Comparison of ENCODE assay signal across 8 mouse cellular contexts in the genomic region with DNA sequence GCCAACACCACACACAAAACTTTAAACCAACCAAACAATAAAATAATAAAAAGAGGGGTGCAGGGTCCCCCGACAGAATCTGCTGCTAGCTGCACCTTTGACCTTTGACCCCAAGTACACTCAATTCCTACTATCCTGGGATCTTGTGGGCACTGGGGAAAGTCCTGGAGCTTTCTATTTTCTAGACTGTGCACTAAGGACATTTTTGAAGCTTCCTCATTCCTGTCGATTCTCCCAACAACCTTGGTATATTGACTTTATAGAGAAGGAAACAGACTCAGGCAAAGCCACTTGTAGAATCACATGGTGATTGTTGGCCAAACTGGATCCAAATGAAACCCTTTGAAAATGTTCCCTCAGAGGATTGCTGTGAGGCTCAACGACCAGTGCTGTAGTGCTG. TPM values are rescaled to one million over a fixed set of nuclear protein-coding genes. Genes with fewer than 3 reads are reported as not detected.
DNase-seq lines count a peak whose midpoint lies in the region; ATAC-seq and TF ChIP-seq lines count a peak whose summit lies in the region.

No protein-coding gene starts in this region.

- H3K36me3 ChIP-seq in hindbrain, embryonic 13.5 days = peaks cover 24% of the 10 kb centered on the region
- peaks cover 16% of the 10 kb centered on the region for H3K36me3 ChIP-seq in midbrain, embryonic 14.5 days (ENCODE audit: control insufficient read depth, insufficient read depth, low read length)

- H3K27ac ChIP-seq in bone marrow, adult 2 months (ENCODE audit: control insufficient read depth, insufficient read depth, low read depth, low read length, poor library complexity) = peak overlapping the region; percentile 100
- H3K27ac ChIP-seq in hindbrain, embryonic 13.5 days = peak overlapping the region; percentile 99
- H3K27ac ChIP-seq in midbrain, embryonic 14.5 days (replicated peaks; ENCODE audit: low read depth, low read length) = peak overlapping the region; percentile 97

- TF ChIP-seq CTCF in bone marrow, adult 2 months (IDR thresholded peaks at IDR 0.05; ENCODE audit: control insufficient read depth, insufficient read depth, low read length) = no peak

- no peaks in the 10 kb centered on the region for H3K9me3 ChIP-seq in hindbrain, embryonic 13.5 days
- no peaks in the 10 kb centered on the region for H3K9me3 ChIP-seq in midbrain, embryonic 14.5 days (ENCODE audit: control insufficient read depth, low read length)

- H3K4me2 ChIP-seq in hindbrain, embryonic 13.5 days = peak overlapping the region; percentile 61
- H3K4me2 ChIP-seq in midbrain, embryonic 14.5 days (ENCODE audit: low read length) = peak overlapping the region; percentile 64

- peak overlapping the region; percentile 98 for H3K4me3 ChIP-seq in bone marrow, adult 2 months (replicated peaks; ENCODE audit: control insufficient read depth, low read depth, low read length)
- H3K4me3 ChIP-seq in hindbrain, embryonic 13.5 days = peak overlapping the region; percentile 71
- H3K4me3 ChIP-seq in midbrain, embryonic 14.5 days (replicated peaks; ENCODE audit: low read depth, low read length) = peak overlapping the region; percentile 74

- peak; percentile 61 for DNase-seq in kidney, adult 9 months
- no peak for DNase-seq in kidney, postnatal 25 days
- DNase-seq in midbrain, embryonic 14.5 days = no peak
- DNase-seq in adrenal gland, postnatal 36 days = no peak
- DNase-seq in right cerebral cortex, adult 2 months (ENCODE audit: low spot score in 2 of 2) = no peak

- no peak for ATAC-seq in hindbrain, embryonic 13.5 days (ENCODE audit: low FRiP score)
- ATAC-seq in midbrain, embryonic 14.5 days (ENCODE audit: low FRiP score, low TSS enrichment) = no peak
- ATAC-seq in activated CD4-positive, CD25-positive, alpha-beta regulatory T cell, adult 4 months = no peak

- 36% methylated on average over 3 of the region's 3 CpGs for WGBS in bone marrow, adult 2 months
- WGBS in hindbrain, embryonic 13.5 days = 59% methylated on average over 3 of the region's 3 CpGs
- 64% methylated on average over 3 of the region's 3 CpGs for WGBS in midbrain, embryonic 14.5 days

- TF ChIP-seq POLR2A in bone marrow, adult 2 months (IDR thresholded peaks at IDR 0.05; ENCODE audit: borderline replicate concordance, control insufficient read depth, low read depth, low read length) = no peak

- no peaks in the 10 kb centered on the region; the same call in 1 of the 2 replicates for H3K4me1 ChIP-seq in bone marrow, adult 2 months (ENCODE audit: control insufficient read depth, insufficient read depth, low read length)
- H3K4me1 ChIP-seq in hindbrain, embryonic 13.5 days (replicated peaks) = peaks cover 19% of the 10 kb centered on the region
- H3K4me1 ChIP-seq in midbrain, embryonic 14.5 days (ENCODE audit: control insufficient read depth, insufficient read depth, low read length) = peaks cover 5% of the 10 kb centered on the region

- H3K27me3 ChIP-seq in hindbrain, embryonic 13.5 days = no peaks in the 10 kb centered on the region
- H3K27me3 ChIP-seq in midbrain, embryonic 14.5 days (ENCODE audit: control insufficient read depth, insufficient read depth, low read length) = no peaks in the 10 kb centered on the region

- peak overlapping the region; percentile 76 for H3K9ac ChIP-seq in hindbrain, embryonic 13.5 days
- H3K9ac ChIP-seq in midbrain, embryonic 14.5 days (replicated peaks; ENCODE audit: low read length) = peak overlapping the region; percentile 64

RNA-seq across cellular contexts. Expression of a gene that starts 0.8 kb away (rescaled TPM):
- not detected in 2 replicates for polyA plus RNA-seq in bone marrow, adult 2 months (2011; ENCODE audit: insufficient read depth, insufficient read length, low replicate concordance, missing spikeins)
- 1.4 and 1.8 TPM in 2 replicates for polyA plus RNA-seq in hindbrain, embryonic 13.5 days (2015; fragmentation: Nextera tagmentation; extraction: Ambion mirVana)
- polyA plus RNA-seq in midbrain, embryonic 14.5 days (2014; fragmentation: Nextera tagmentation; extraction: Ambion mirVana) = 1.3 TPM in 1 of 2 replicates, not detected in the other
- 10 to 100 TPM in 1 of 2 experiments, 1 to 10 TPM in 1; 5.6 to 19.0 TPM for polyA plus RNA-seq in activated CD4-positive, CD25-positive, alpha-beta regulatory T cell, adult 4 months (2017; shearing (Covaris generic))
- not detected for total RNA-seq in adrenal gland, postnatal 36 days (2021)

RNA-seq across cellular contexts. Expression of a gene that starts 1.6 kb away (rescaled TPM):
- 10.9 and 18.9 TPM in 2 replicates for polyA plus RNA-seq in bone marrow, adult 2 months (2011; ENCODE audit: insufficient read depth, insufficient read length, low replicate concordance, missing spikeins)
- 37.7 and 41.9 TPM in 2 replicates for polyA plus RNA-seq in hindbrain, embryonic 13.5 days (2015; fragmentation: Nextera tagmentation; extraction: Ambion mirVana)
- polyA plus RNA-seq in midbrain, embryonic 14.5 days (2014; fragmentation: Nextera tagmentation; extraction: Ambion mirVana) = 36.2 and 38.0 TPM in 2 replicates
- 10 to 100 TPM in 1 of 2 experiments, 1 to 10 TPM in 1; 8.1 to 10.1 TPM for polyA plus RNA-seq in activated CD4-positive, CD25-positive, alpha-beta regulatory T cell, adult 4 months (2017; shearing (Covaris generic))
- total RNA-seq in adrenal gland, postnatal 36 days (2021) = 10 to 100 TPM; 23.5 to 31.5 TPM

RNA-seq across cellular contexts. Expression of a gene that starts 1.8 kb away (rescaled TPM):
- polyA plus RNA-seq in bone marrow, adult 2 months (2011; ENCODE audit: insufficient read depth, insufficient read length, low replicate concordance, missing spikeins) = 12.6 and 15.8 TPM in 2 replicates
- polyA plus RNA-seq in hindbrain, embryonic 13.5 days (2015; fragmentation: Nextera tagmentation; extraction: Ambion mirVana) = 7.9 and 9.2 TPM in 2 replicates
- polyA plus RNA-seq in midbrain, embryonic 14.5 days (2014; fragmentation: Nextera tagmentation; extraction: Ambion mirVana) = 8.4 and 9.4 TPM in 2 replicates
- polyA plus RNA-seq in activated CD4-positive, CD25-positive, alpha-beta regulatory T cell, adult 4 months (2017; shearing (Covaris generic)) = 10 to 100 TPM; 33.3 to 55.4 TPM
- total RNA-seq in adrenal gland, postnatal 36 days (2021) = 10 to 100 TPM in 1 of 2 experiments, 1 to 10 TPM in 1; 8.7 to 14.0 TPM

RNA-seq across cellular contexts. Expression of a gene that starts 4.1 kb away (rescaled TPM):
- polyA plus RNA-seq in bone marrow, adult 2 months (2011; ENCODE audit: insufficient read depth, insufficient read length, low replicate concordance, missing spikeins) = 23.9 and 30.4 TPM in 2 replicates
- 5.8 and 6.0 TPM in 2 replicates for polyA plus RNA-seq in hindbrain, embryonic 13.5 days (2015; fragmentation: Nextera tagmentation; extraction: Ambion mirVana)
- polyA plus RNA-seq in midbrain, embryonic 14.5 days (2014; fragmentation: Nextera tagmentation; extraction: Ambion mirVana) = 6.8 and 8.3 TPM in 2 replicates
- 1 to 10 TPM; 3.5 to 5.3 TPM for polyA plus RNA-seq in activated CD4-positive, CD25-positive, alpha-beta regulatory T cell, adult 4 months (2017; shearing (Covaris generic))
- 10 to 100 TPM; 22.1 to 24.1 TPM for total RNA-seq in adrenal gland, postnatal 36 days (2021)

RNA-seq across cellular contexts. Expression of a gene that starts 4.3 kb away (rescaled TPM):
- polyA plus RNA-seq in bone marrow, adult 2 months (2011; ENCODE audit: insufficient read depth, insufficient read length, low replicate concordance, missing spikeins) = not detected in 2 replicates
- polyA plus RNA-seq in hindbrain, embryonic 13.5 days (2015; fragmentation: Nextera tagmentation; extraction: Ambion mirVana) = 38.7 and 43.5 TPM in 2 replicates
- polyA plus RNA-seq in midbrain, embryonic 14.5 days (2014; fragmentation: Nextera tagmentation; extraction: Ambion mirVana) = 47.0 and 63.6 TPM in 2 replicates
- under 1 TPM in 1 of 2 experiments, not detected in 1; 0.60 TPM for polyA plus RNA-seq in activated CD4-positive, CD25-positive, alpha-beta regulatory T cell, adult 4 months (2017; shearing (Covaris generic))
- total RNA-seq in adrenal gland, postnatal 36 days (2021) = 1 to 10 TPM in 1 of 2 experiments, under 1 TPM in 1; 0.96 to 1.4 TPM
